Mouse (Mus musculus): ENCODE data around the gene Agap3.

DNA sequence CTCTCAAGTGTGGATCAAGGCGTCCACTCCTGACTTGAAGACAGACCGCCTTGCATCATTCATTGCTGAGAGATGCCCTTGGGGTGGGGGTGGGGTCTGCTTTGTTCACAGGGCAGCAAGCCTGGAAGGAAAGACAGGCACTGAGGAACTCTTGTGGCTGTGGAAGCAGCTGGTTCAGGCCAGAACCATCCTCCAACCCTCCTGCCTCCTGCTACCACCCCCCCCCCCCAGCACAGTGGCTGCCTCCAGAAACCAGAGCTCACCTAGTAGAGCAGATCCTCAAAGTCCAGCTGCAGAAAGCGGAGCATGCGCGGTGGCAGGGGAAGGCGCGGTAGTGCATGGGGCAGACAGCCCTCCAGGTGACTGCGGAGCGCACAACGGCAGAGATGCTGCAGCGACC is 81.4 kb downstream of the Agap3 start:
- TF ChIP-seq CTCF (IDR thresholded peaks at IDR 0.05; ENCODE audit: extremely low read depth, insufficient read length, insufficient replicate concordance, low read depth, low read length) (no peak), POLR2A (IDR thresholded peaks at IDR 0.05; ENCODE audit: low read depth, low read length) (no peak)

Measured in small intestine, adult 2 months (tissue).